Mouse (Mus musculus): ENCODE results near the gene Svs4. TPM values are rescaled to one million over a fixed set of nuclear protein-coding genes. Genes with fewer than 3 reads are reported as not detected.

Svs4 gene
- not detected for polyA plus RNA-seq (2014; fragmentation: Illumina TruSeq; extraction: RNeasy Lipid Tissue Mini Kit (QIAGEN cat#74804); ENCODE audit: low read depth, low replicate concordance)

DNA sequence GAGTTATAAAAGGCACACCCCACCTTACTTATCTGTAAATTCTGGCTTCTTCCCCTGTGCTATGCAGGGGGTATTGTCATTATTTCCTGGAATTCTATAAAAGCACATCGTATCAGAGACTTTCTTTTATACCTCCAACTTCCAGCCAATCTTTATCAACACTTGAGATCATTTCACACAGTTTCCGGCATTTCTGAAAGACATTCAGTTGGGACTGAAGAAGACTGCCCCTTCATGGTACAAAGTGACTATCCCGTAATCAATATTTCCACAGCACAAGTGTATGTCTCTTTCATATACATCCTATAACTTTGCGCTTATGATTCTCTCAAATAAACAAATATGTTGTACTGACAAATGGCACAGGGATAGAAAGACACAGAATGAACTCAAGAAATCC lies at the start of gene Svs4:
TSS of gene Svs4 (minus strand) at position 101 of the 400 bp plus-strand sequence.

DNA sequence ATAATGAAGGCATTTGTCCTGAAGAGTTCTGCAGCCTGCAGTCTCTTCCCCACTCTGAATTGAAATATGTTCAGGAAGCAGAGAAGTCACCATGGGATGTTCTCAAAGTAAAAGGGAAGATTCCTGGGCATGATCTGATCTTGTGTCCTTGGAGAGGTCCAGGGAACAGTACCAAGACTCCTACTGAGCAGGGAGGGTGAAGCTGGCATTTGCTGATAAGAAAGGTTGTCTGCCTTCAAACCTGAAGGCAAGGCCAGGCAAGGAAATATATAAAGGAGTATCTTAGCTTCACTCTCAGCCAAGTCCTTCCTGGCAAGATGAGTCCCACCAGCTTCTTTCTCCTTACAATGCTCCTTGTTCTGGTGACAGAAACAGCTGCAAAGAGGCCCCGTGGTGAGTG lies 38.2 kb upstream of the Svs4 start, which contains the start of gene Svs6:
TSS of gene Svs6 (plus strand) at position 301 of the 400 bp plus-strand sequence.

DNA sequence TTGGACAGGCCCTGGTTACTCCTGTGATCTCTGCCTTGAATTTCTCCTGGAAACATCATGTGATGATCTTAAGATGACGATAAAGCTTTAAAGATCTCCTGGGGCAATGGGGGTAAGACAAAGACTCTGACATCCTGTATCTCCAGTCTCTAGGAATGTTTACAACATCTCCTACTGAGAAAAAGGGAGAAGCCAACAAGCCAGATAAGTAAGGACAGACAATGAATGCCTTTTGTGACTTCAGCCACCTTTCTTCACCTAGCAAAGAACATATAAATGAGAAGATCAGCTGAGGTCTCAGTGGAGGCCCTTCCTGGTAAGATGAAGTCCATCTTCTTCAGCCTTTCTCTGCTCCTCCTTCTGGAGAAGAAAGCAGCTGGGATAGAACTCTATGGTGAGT lies 10.7 kb upstream of the Svs4 start, which contains the start of gene Svs3a:
TSS of gene Svs3a (plus strand) at position 301 of the 400 bp plus-strand sequence.

DNA sequence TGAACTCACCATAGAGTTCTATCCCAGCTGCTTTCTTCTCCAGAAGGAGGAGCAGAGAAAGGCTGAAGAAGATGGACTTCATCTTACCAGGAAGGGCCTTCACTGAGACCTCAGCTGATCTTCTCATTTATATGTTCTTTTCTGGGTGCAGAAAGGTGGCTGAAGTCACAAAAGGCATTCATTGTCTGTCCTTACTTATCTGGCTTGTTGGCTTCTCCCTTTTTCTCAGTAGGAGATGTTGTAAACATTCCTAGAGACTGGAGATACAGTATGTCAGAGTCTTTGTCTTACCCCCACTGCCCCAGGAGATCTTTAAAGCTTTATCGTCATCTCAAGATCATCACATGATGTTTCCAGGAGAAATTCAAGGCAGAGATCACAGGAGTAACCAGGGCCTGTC lies 21.7 kb downstream of the Svs4 start, which contains the start of gene Svs3b:
TSS of gene Svs3b (minus strand) at position 101 of the 400 bp plus-strand sequence.

DNA sequence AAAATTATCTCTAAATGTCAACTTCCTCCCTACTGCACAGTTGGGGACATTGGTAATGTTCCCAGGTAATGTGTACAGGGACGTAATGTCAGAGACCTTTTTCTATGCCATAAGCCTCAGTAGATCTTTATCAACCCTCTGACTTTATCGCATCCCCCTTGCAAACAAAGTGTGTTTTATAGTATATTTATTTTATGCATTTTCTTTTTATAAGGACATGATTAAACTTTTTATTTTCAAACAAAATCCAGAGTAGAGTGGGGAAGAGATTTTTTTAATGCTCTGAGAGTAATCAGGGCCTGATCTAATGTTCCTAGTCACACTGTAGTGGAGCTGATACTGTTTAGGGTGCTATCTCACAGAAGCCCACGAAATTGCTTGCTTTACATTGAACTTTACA lies 39.9 kb downstream of the Svs4 start, which contains the start of gene Svs2:
TSS of gene Svs2 (minus strand) at position 101 of the 400 bp plus-strand sequence.

Other genes starting within 250 kb of the Svs4 start
- gene Stk4, start 208.1 kb downstream of the Svs4 start, polyA plus RNA-seq (2014; fragmentation: Illumina TruSeq; extraction: RNeasy Lipid Tissue Mini Kit (QIAGEN cat#74804); ENCODE audit: low read depth, low replicate concordance), result 53.7 TPM
- 8.0 TPM for gene Tomm34, start 207.3 kb downstream of the Svs4 start, polyA plus RNA-seq (2014; fragmentation: Illumina TruSeq; extraction: RNeasy Lipid Tissue Mini Kit (QIAGEN cat#74804); ENCODE audit: low read depth, low replicate concordance)
- gene Kcns1, start 107.3 kb downstream of the Svs4 start, polyA plus RNA-seq (2014; fragmentation: Illumina TruSeq; extraction: RNeasy Lipid Tissue Mini Kit (QIAGEN cat#74804); ENCODE audit: low read depth, low replicate concordance), result not detected
- gene Wfdc5, start 95.7 kb downstream of the Svs4 start, polyA plus RNA-seq (2014; fragmentation: Illumina TruSeq; extraction: RNeasy Lipid Tissue Mini Kit (QIAGEN cat#74804); ENCODE audit: low read depth, low replicate concordance), result not detected
- gene Wfdc12, start 87.9 kb downstream of the Svs4 start, polyA plus RNA-seq (2014; fragmentation: Illumina TruSeq; extraction: RNeasy Lipid Tissue Mini Kit (QIAGEN cat#74804); ENCODE audit: low read depth, low replicate concordance), result not detected
- gene Wfdc15a, start 78.3 kb downstream of the Svs4 start, polyA plus RNA-seq (2014; fragmentation: Illumina TruSeq; extraction: RNeasy Lipid Tissue Mini Kit (QIAGEN cat#74804); ENCODE audit: low read depth, low replicate concordance), result not detected
- gene Wfdc15b, start 56.8 kb downstream of the Svs4 start, polyA plus RNA-seq (2014; fragmentation: Illumina TruSeq; extraction: RNeasy Lipid Tissue Mini Kit (QIAGEN cat#74804); ENCODE audit: low read depth, low replicate concordance), result 155 TPM
- not detected for gene Svs2, start 40.0 kb downstream of the Svs4 start, polyA plus RNA-seq (2014; fragmentation: Illumina TruSeq; extraction: RNeasy Lipid Tissue Mini Kit (QIAGEN cat#74804); ENCODE audit: low read depth, low replicate concordance)
- gene Svs3b, start 21.8 kb downstream of the Svs4 start, polyA plus RNA-seq (2014; fragmentation: Illumina TruSeq; extraction: RNeasy Lipid Tissue Mini Kit (QIAGEN cat#74804); ENCODE audit: low read depth, low replicate concordance), result not detected
- not detected for gene Svs3a, start 10.8 kb upstream of the Svs4 start, polyA plus RNA-seq (2014; fragmentation: Illumina TruSeq; extraction: RNeasy Lipid Tissue Mini Kit (QIAGEN cat#74804); ENCODE audit: low read depth, low replicate concordance)
- not detected for gene Svs6, start 38.3 kb upstream of the Svs4 start, polyA plus RNA-seq (2014; fragmentation: Illumina TruSeq; extraction: RNeasy Lipid Tissue Mini Kit (QIAGEN cat#74804); ENCODE audit: low read depth, low replicate concordance)
- not detected for gene Svs5, start 54.3 kb upstream of the Svs4 start, polyA plus RNA-seq (2014; fragmentation: Illumina TruSeq; extraction: RNeasy Lipid Tissue Mini Kit (QIAGEN cat#74804); ENCODE audit: low read depth, low replicate concordance)
- gene Slpi, start 110.6 kb upstream of the Svs4 start, polyA plus RNA-seq (2014; fragmentation: Illumina TruSeq; extraction: RNeasy Lipid Tissue Mini Kit (QIAGEN cat#74804); ENCODE audit: low read depth, low replicate concordance), result not detected
- not detected for gene Rbpjl, start 124.7 kb upstream of the Svs4 start, polyA plus RNA-seq (2014; fragmentation: Illumina TruSeq; extraction: RNeasy Lipid Tissue Mini Kit (QIAGEN cat#74804); ENCODE audit: low read depth, low replicate concordance)
- gene Matn4, start 126.7 kb upstream of the Svs4 start, polyA plus RNA-seq (2014; fragmentation: Illumina TruSeq; extraction: RNeasy Lipid Tissue Mini Kit (QIAGEN cat#74804); ENCODE audit: low read depth, low replicate concordance), result 0.16 TPM
- 266 TPM for gene Sdc4, start 165.4 kb upstream of the Svs4 start, polyA plus RNA-seq (2014; fragmentation: Illumina TruSeq; extraction: RNeasy Lipid Tissue Mini Kit (QIAGEN cat#74804); ENCODE audit: low read depth, low replicate concordance)
- gene Sys1, start 178.5 kb upstream of the Svs4 start, polyA plus RNA-seq (2014; fragmentation: Illumina TruSeq; extraction: RNeasy Lipid Tissue Mini Kit (QIAGEN cat#74804); ENCODE audit: low read depth, low replicate concordance), result 10.3 TPM
- gene Gm20458, start 182.5 kb upstream of the Svs4 start, polyA plus RNA-seq (2014; fragmentation: Illumina TruSeq; extraction: RNeasy Lipid Tissue Mini Kit (QIAGEN cat#74804); ENCODE audit: low read depth, low replicate concordance), result not detected
- gene Trp53tg5, start 195.3 kb upstream of the Svs4 start, polyA plus RNA-seq (2014; fragmentation: Illumina TruSeq; extraction: RNeasy Lipid Tissue Mini Kit (QIAGEN cat#74804); ENCODE audit: low read depth, low replicate concordance), result not detected
- gene Dbndd2, start 207.6 kb upstream of the Svs4 start, polyA plus RNA-seq (2014; fragmentation: Illumina TruSeq; extraction: RNeasy Lipid Tissue Mini Kit (QIAGEN cat#74804); ENCODE audit: low read depth, low replicate concordance), result 3.8 TPM
- gene Pigt, start 219.1 kb upstream of the Svs4 start, polyA plus RNA-seq (2014; fragmentation: Illumina TruSeq; extraction: RNeasy Lipid Tissue Mini Kit (QIAGEN cat#74804); ENCODE audit: low read depth, low replicate concordance), result 5.5 TPM

Measured in kidney, adult 10 weeks (tissue).